Mouse (Mus musculus) adrenal gland, adult 18-20 months (tissue): ENCODE measurements around the gene Krt83. TPM values are rescaled to one million over a fixed set of nuclear protein-coding genes. Genes with fewer than 3 reads are reported as not detected.

ENCODE experiments used
- DNase-seq, 2 experiments: peaks; one replicate each; pipeline ENCODE4 v3.0.0; 2021 to 2022; ENCODE audit warnings: low spot score in 2 of 2
- total RNA-seq, 2 experiments: library from RNA; stranded (reverse); gene quantifications; 1 replicate in 1 of 2; 2 replicates in 1 of 2; pipeline ENCODE4 v1.2.3; 2021

Krt83 gene
- total RNA-seq, 2 experiments from 2014 or later = not detected

DNA sequence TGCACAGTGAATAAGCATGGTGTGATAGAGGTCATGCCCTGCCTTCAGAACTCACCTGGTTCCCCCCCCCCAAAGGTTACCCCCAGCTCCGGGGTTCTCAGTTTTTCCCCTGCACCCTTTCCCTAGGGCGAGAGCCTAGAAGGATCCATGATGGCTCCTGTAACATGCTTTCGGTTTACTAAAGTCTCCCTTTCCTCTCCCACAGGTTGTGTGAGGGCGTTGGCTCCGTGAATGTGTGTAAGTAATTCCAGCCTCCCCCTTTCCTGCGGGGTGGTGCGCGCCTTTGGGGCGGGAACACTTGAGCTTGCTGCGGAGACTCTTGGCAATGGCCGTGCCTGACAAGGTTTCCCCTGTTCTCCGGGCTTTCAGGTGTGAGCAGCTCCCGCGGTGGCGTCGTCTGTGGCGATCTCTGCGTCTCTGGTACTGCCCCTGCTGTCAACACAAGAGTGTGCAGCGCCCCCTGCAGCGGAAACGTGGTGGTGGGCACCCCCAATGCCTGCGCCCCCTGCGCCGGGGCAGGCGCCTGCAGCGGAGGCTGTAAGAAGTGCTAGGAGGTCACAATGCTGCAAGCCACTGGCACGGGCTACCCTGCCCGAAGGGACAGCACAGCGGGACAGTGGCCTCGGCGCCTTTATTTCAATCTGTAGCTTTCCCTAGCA is 12.2 kb downstream of the Krt83 start:
- DNase-seq = peak; percentile 27 to 46

DNA sequence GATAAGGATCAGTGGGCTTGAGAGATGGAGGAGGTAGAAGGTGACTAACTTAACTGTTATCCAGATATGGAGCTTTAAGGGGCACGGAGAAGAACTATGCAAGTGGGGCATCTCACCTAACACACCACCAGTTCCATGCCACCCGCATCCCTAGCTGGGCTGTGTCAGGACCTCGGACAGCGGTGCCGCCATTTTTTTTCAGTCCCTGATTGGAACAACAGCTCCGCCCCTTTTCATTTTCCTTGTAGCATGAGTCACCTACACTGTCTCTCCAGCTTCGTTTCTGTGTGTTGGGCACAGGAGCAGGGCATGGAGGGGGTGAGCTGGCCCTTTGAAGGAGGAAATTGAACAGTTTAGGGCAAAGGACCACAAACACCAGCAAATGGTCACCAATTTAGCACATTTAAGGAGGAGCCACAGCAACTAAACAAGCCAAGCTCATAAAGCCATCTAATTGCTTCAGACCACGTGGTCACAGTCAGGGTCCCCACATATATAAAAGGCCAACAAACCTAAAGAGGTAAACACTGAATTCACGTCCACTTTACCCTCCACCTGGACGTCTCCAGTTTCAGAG is 18.3 kb downstream of the Krt83 start, which contains the start of gene Krt86:
Krt86 (plus strand) TSS at position 527 of the 577 bp plus-strand sequence.
- DNase-seq = peak in 1 of 2 experiments; percentile 46

DNA sequence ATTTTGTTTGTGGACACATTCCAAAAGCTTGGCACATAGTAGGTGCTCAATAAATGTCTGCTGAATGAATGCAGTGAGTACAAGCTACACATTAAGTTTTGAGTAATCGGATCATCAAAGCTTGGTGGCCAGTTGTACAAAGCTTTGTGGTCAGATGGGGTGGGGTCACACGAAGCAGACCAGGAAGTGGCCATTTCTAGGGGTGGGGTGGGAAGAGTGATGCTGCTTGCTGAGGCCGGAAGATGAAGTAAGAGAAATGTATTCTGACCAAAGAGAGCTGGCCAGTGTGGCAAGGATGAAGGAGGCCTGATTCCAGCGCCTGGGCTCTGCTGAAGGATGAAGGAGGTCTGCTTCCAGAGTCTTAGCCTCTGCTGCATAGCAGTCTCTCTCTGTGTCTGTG is 22.2 kb downstream of the Krt83 start:
- DNase-seq = no peak

DNA sequence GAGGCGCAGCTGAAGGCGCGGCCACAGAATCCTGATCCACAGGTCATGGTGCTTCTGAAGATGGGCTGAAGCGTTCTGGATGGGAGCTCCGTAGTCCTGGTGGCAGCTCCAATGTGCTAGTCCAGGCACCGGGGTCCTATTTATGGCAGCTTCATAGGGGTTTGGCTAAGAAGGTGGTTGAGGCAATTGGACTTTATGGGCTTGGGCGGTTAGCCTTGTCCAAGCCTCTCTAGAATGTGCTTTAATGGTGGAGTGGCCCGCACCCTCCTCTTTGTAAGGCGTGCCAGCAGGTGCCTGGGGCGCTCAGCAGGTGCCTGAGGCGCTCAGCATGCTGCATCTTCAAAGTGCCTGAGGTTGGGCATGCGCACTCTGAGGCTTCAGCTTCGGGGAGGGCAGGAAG is 27.7 kb downstream of the Krt83 start, which contains the start of gene Krt81:
Krt81 (minus strand) TSS at position 101 of the 400 bp plus-strand sequence.
- no peak for DNase-seq

DNA sequence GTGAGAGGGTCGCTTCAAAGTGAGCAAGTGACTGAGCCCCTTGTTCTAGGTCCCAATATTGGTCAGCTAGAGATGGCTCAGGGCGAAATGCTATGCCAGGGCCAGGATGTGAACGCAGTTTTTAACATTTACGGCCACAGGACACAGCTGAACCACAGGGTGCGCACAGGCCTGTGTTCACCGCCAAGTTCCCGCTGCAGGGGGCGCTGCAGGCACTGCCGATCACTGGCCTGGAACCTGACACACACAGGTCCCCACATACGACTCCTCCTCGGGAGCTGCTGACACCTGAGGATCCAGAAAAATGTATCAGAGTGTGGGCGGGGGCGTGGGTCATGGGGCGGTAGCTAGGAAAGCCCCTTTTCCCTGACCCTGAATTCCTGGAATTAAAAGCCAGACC is 32.0 kb downstream of the Krt83 start:
- no peak for DNase-seq

DNA sequence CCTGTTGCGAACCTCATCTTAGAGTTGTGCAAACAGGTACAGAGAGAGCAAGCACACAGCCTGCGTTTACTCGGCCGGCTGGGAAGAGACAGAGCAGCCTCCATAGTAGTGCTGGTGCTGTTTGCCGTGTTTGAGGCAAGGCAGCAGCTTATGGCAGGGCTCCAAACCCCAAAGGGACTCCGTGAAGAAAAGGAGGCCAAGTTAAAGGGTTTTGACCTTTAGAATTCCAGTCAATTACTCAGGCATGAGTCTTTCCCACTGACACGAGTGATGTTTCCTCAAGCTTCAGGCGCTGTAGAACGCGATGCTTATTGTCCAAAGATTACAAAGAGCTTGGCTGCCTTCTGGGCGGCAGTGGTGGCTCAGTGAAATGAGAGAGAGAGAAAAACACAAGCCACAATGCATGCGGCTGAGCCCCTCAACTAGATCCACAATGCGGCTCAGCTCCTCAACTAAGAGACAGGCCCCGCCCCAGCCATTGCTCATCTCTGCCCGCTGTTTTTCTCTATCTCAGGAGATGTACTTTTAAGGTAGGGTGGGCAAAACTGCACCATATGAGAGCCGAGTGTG is 32.9 kb downstream of the Krt83 start:
- no peak for DNase-seq

DNA sequence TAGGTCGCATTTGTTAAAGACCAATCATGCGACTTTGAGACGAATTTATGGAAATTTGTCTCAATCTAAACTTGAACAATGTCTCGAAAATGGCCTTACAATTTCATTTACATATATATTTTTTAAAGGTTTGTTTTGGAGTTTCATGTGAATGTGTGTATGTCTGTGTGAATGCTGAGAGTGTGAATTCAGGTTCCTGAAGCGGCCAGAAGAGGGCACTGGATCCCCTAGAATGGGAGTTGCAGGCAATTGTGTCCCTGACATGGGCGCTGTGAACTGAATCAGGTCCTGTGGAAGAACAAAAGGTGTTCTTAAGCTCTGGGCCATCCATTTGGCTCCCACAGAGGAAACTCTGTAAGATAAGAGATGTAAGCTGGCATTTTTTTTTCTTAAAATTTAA is 35.4 kb downstream of the Krt83 start:
- no peak for DNase-seq

DNA sequence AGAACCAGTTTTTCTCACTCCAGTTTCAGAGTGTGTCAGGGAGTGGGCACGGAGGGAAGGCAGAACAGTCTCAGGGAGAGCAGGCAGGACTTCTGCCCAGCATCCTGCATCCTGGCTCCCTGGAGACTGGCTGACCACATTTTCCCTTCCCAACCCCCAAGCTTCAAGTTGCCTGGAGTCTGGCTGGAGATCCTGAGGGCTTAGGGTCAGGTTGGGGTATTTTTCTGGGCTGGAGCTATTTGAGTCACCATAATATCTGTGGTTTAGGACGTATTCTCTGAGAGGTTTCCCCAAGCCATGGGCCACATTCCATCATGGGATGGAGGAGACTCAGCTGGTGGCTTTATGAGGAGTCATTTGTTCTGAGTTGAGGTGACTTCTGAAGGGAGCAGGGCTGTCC is 36.0 kb downstream of the Krt83 start:
- DNase-seq = no peak

DNA sequence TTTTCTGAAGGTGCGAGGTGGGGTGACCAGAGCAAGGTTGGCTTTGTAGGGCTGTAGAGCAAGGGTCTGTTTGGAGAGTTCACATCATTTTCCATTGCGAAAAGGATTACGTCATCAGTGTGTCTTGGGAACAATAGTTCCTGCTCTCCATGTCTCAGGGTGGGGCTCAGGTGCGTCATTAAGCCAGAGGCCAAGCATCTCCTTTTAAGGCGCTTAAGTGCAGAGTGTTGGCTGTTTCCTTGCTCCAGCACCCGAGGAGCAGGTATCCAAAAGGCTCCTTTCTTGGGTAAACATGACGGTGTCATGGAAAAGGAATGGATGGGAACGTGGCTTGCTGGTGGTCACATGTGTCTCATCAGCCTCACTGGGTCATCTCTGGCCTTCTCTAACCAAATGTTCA is 36.5 kb downstream of the Krt83 start:
- no peak for DNase-seq

DNA sequence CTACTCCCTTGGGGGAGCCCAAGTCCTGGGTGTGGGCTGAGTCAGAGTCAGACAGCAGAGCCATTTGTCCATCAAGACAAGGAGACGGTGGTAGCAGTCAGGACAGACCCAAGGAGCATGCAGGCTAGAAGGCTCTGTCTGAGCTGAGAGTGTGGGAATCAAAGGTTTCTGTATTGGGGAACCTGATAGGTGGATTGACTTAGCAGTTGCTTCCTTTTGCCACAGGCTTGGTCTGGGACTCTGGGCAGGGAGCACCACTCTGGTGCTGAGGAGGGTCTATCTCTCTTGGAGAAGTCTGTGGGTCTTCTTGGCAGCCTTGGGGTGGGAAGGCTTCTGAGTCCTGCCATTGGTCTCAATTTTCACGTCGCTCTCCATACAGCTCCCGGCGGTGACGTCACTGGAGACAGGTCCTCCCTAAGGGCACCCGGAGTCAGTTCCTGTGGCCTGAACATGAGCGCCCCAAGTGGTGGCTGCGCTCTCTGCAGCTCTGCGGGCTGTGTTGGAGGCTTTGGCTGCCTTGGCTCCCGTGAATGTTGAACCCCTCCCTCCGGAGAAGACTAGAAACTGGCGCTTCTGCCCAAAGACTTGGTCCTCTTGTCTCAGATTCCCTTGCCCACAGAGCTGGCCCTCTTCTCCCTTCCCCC is 38.1 kb downstream of the Krt83 start:
- DNase-seq = peak; percentile 79 to 82

DNA sequence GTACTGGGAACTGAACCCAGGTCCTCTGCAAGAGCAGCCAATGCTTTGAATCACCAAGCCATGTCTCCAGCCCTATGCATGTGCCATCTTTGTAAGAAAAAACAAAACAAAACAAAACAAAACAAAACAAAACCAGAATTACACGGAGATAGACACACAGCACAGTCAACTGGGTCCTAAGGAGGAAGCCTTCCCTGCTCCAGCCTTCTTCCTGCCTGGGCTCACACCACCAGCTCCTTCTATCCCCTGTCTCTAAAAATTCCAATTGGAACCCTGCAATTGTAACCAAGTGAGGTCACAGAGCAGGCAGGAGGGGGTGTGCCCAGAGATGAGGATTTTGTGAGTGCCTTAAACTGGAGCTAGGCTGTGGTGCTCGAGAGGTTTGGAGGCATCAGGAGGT is 43.9 kb downstream of the Krt83 start, which contains the start of gene Krt88:
Krt88 (plus strand) TSS at position 301 of the 400 bp plus-strand sequence.
- DNase-seq = no peak

DNA sequence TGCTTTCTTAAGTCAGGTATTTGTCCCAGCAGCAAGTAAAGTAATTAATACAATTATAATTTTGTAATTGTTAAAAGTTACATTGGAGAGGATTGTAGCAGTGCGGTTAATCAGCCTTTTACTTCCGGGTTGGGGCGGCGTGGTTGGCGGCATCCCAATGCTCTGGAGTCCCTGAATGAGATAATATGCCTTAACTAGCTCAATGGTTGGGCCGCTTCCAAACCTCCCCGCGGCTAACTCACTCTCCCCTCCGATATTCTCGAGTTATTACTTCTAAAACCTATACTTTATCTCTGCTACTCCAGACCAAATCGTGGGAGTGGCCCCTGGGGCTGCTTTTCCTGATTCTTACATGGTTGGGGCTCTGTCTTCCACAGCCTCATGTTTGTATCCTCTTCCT is 44.7 kb downstream of the Krt83 start:
- DNase-seq = no peak

DNA sequence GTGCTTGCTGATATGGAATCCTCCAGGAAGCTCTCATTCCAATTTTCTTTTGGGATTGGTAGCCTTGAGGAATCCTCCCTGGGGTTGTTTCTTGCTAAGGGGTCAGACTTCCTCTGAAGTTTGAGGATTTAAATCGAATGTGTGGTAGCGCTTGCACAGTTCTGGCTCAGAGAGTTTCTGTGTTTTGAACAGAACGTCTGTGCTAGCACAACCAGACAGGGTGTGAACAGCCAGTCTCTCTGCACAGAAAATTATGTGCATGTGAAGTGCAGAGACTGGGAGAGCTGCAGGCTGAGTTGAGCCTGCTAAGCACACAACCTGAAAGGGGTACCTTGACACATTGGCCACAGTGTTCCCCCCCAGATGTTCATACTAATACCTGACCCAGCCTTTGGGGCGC is 50.5 kb downstream of the Krt83 start:
- DNase-seq = no peak

DNA sequence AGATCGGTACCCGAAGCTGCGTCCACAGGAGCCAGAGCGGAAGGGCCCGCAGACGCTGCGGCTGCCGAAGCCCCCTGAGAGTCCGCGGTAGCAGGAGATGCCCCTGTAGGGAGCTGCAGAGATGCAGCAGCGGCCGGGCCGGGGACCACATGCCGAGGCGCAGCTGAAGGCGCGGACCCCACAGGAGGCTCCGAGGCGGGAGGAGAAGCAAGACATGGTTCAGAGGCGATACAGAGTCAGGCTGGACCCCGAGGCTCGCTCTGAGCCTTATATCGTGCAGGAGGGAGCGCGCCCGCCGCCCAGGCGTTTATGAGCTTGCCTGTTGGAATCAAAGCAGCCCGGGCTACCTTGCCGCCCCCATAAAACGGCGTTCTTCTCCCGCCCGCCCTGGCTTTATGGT is 52.8 kb downstream of the Krt83 start, which contains the start of gene Krt87:
Krt87 (minus strand) TSS at position 250 of the 400 bp plus-strand sequence.
- no peak for DNase-seq

DNA sequence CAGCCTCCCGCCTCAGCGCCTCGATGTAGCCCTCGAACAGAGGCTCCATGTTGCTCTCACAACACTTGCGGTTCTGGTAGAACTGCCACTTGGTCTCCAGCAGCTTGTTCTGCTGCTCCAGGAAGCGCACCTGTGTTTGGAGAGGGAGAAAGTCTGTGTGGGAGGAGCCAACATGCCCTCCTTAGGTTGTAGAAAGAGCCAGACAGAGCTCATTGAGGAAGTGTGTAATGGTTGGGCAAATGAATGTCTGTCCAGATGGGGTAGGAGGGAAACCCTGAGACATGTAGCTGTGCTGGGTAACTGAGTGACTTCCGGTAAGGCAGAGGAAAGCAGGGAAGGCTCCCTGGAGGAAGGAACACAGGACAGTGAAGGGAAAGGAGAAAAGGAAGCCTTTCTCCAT is 54.7 kb downstream of the Krt83 start:
- no peak for DNase-seq

Other genes with a start within 250 kb of the Krt83 start
- gene Nr4a1, start 237.2 kb downstream of the Krt83 start, total RNA-seq = 100 to 1,000 TPM; 275 to 349 TPM
- gene Atg101, start 207.2 kb downstream of the Krt83 start, total RNA-seq = 10 to 100 TPM; 60.5 to 64.0 TPM
- under 1 TPM; 0.27 to 0.54 TPM for gene 6030408B16Rik, start 198.3 kb downstream of the Krt83 start, total RNA-seq
- 1 to 10 TPM; 4.3 to 7.8 TPM for gene Krt80, start 121.3 kb downstream of the Krt83 start, total RNA-seq
- 1 to 10 TPM; 1.4 to 2.6 TPM for gene Krt7, start 80.5 kb downstream of the Krt83 start, total RNA-seq
- gene Krt87, start 52.7 kb downstream of the Krt83 start, total RNA-seq = not detected
- gene Krt88, start 43.8 kb downstream of the Krt83 start, total RNA-seq = not detected
- not detected for gene Krt81, start 27.8 kb downstream of the Krt83 start, total RNA-seq
- not detected for gene Krt86, start 18.0 kb downstream of the Krt83 start, total RNA-seq
- not detected for gene Gm49425, start 25.7 kb upstream of the Krt83 start, total RNA-seq
- gene Krt84, start 41.3 kb upstream of the Krt83 start, total RNA-seq = not detected
- not detected for gene Krt82, start 59.2 kb upstream of the Krt83 start, total RNA-seq
- not detected for gene Krt90, start 71.4 kb upstream of the Krt83 start, total RNA-seq
- not detected for gene Krt75, start 82.4 kb upstream of the Krt83 start, total RNA-seq
- not detected for gene Gm5414, start 136.7 kb upstream of the Krt83 start, total RNA-seq
- gene Gm5478, start 155.9 kb upstream of the Krt83 start, total RNA-seq = not detected
- not detected for gene Krt6b, start 188.8 kb upstream of the Krt83 start, total RNA-seq
- not detected for gene Krt6a, start 202.8 kb upstream of the Krt83 start, total RNA-seq
- gene Krt5, start 221.4 kb upstream of the Krt83 start, total RNA-seq = not detected